Mouse (Mus musculus): ENCODE measurements around the gene Casd1.

DNA sequence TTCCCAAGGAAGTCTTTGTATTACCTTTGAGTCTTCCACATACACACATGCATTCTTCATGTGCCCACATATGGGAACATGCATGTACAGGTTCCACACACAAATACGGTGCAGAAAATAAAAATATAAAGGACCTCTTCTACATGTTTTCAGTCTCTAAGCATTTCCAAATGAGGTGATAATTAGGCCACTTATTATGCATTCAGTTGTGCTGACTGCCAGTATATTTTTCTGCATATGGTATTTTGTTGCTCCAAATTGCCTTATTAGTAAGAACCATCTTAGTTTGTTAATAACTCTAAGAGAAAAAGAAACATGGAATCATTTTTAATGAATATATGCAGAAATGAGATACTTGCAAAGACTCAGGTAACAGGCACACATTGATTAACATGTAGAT lies 79.3 kb downstream of the Casd1 start:
- TF ChIP-seq EP300 (optimal IDR thresholded peaks at IDR 0.05) (no peak), CTCF (IDR thresholded peaks at IDR 0.05; ENCODE audit: low read depth) (no peak)
